Mouse (Mus musculus) limb, embryonic 11.5 days (tissue): Measurements from ENCODE around the gene Impdh1. TPM values are rescaled to one million over a fixed set of nuclear protein-coding genes. Genes with fewer than 3 reads are reported as not detected.

Experiments used
- ATAC-seq: fragments of 200-750 bp; cut with Nextera tagmentation; 2 replicates; pipeline ENCODE4 v1.8.0; 2017; ENCODE audit warnings: low read depth; ENCODE audit not compliant: insufficient number of reproducible peaks, low FRiP score, low TSS enrichment
- DNase-seq: peaks from one replicate; pipeline ENCODE4 v3.0.0-alpha.2; 2015; ENCODE audit warnings: low spot score
- H3K27ac ChIP-seq: fragments of 300-500 bp; sonication (generic); replicated peaks from 2 replicates; pipeline ENCODE4 v1.5.1; 2014; ENCODE audit warnings: low read depth, mild to moderate bottlenecking, low read length
- H3K27me3 ChIP-seq: fragments of 300-500 bp; sonication (generic); 2 replicates; pipeline ENCODE4 v1.6.1; 2014; ENCODE audit warnings: mild to moderate bottlenecking, low read length, mixed read lengths; ENCODE audit not compliant: control insufficient read depth, insufficient read depth
- H3K36me3 ChIP-seq: fragments of 300-500 bp; sonication (generic); 2 replicates; pipeline ENCODE4 v1.6.1; 2014; ENCODE audit warnings: mild to moderate bottlenecking, low read length, moderate library complexity, mixed read lengths; ENCODE audit not compliant: control insufficient read depth, insufficient read depth
- H3K4me1 ChIP-seq: fragments of 300-500 bp; sonication (generic); 2 replicates; pipeline ENCODE4 v1.6.1; 2014; ENCODE audit warnings: low read length, mixed read lengths; ENCODE audit not compliant: control insufficient read depth, insufficient read depth
- H3K4me2 ChIP-seq: fragments of 300-500 bp; sonication (generic); 2 replicates; pipeline ENCODE4 v1.6.1; 2014; ENCODE audit warnings: low read depth, mild to moderate bottlenecking, moderate library complexity; ENCODE audit not compliant: severe bottlenecking
- H3K4me3 ChIP-seq: fragments of 300-500 bp; sonication (generic); 2 replicates; pipeline ENCODE4 v1.5.1; 2014; ENCODE audit warnings: low read depth, low read length
- H3K9ac ChIP-seq: fragments of 300-500 bp; sonication (generic); 2 replicates; pipeline ENCODE4 v1.6.1; 2014; ENCODE audit warnings: mild to moderate bottlenecking, low read length
- H3K9me3 ChIP-seq: fragments of 300-500 bp; sonication (generic); 2 replicates; pipeline ENCODE4 v1.6.1; 2016; ENCODE audit warnings: low read length; ENCODE audit not compliant: control insufficient read depth
- WGBS: fragments of 180-500 bp; shearing (Covaris S2); extraction: QIAGEN DNeasy Blood & Tissue Kit; methylation state at CpG from one replicate; pipeline ENCODE4 v1.1.7; 2014; 5-methylcytosine and 5-hydroxymethylcytosine counted together
- polyA plus RNA-seq: library from polyadenylated mRNA; unstranded; fragments of >200 nt; fragmentation: Nextera tagmentation; extraction: Ambion mirVana; gene quantifications from 2 replicates; pipeline ENCODE4 v1.2.1, GENCODE M21; 2014

Gene Impdh1
- polyA plus RNA-seq, 1 experiment from 2014 or later, result 40.8 TPM

GRCm38 (mm10) chr6:29201341-29201740, 14.8 kb downstream of the Impdh1 start:
- Histone ChIP-seq H3K4me3 (no peak overlapping the region), H3K4me2 (no peak overlapping the region; the same call in 1 of the 2 replicates), H3K4me1 (no peaks in the 10 kb centered on the region), H3K9ac (no peak overlapping the region), H3K36me3 (peaks cover 2% of the 10 kb centered on the region; the same call in 1 of the 2 replicates), H3K27ac (no peak overlapping the region), H3K27me3 (no peaks in the 10 kb centered on the region), H3K9me3 (no peaks in the 10 kb centered on the region)
- DNase-seq (no peak), ATAC-seq (no peak)
- 92% methylated on average over 5 of the region's 5 CpGs for WGBS

- Histone ChIP-seq H3K27me3 (no peaks in the 10 kb centered on the region), H3K4me1 (no peaks in the 10 kb centered on the region), H3K36me3 (peaks cover 2% of the 10 kb centered on the region; the same call in 1 of the 2 replicates), H3K9me3 (no peaks in the 10 kb centered on the region), H3K27ac (no peak overlapping the region), H3K4me3 (no peak overlapping the region), H3K9ac (no peak overlapping the region), H3K4me2 (no peak overlapping the region)
- DNase-seq (no peak), ATAC-seq (no peak)
- 68% methylated on average over 3 of the region's 3 CpGs for WGBS
Measured at GRCm38 (mm10) chr6:29200496-29200895, 15.7 kb downstream of the Impdh1 start.

GRCm38 (mm10) chr6:29199223-29199855, 16.8 kb downstream of the Impdh1 start:
- no peak overlapping the region for H3K4me3 ChIP-seq
- WGBS, result 46% methylated on average over 8 of the region's 8 CpGs
- no peak overlapping the region for H3K9ac ChIP-seq
- peaks cover 2% of the 10 kb centered on the region; the same call in 1 of the 2 replicates for H3K36me3 ChIP-seq
- no peak overlapping the region for H3K27ac ChIP-seq
- ATAC-seq (no peak), DNase-seq (no peak)
- H3K4me1 ChIP-seq, result no peaks in the 10 kb centered on the region
- H3K27me3 ChIP-seq, result no peaks in the 10 kb centered on the region
- peak overlapping the region; percentile 27; the same call in 1 of the 2 replicates for H3K4me2 ChIP-seq
- no peaks in the 10 kb centered on the region for H3K9me3 ChIP-seq

- H3K4me3 ChIP-seq, result no peak overlapping the region; the same call in 1 of the 2 replicates
- DNase-seq (peak; percentile 93), ATAC-seq (peak; percentile 67)
- no peaks in the 10 kb centered on the region for H3K9me3 ChIP-seq
- peak overlapping the region; percentile 27 for H3K4me2 ChIP-seq
- WGBS, result 16% methylated on average over 25 of the region's 25 CpGs
- H3K36me3 ChIP-seq, result peaks cover 2% of the 10 kb centered on the region; the same call in 1 of the 2 replicates
- H3K27ac ChIP-seq, result no peak overlapping the region
- H3K9ac ChIP-seq, result no peak overlapping the region
- no peaks in the 10 kb centered on the region for H3K27me3 ChIP-seq
- no peaks in the 10 kb centered on the region for H3K4me1 ChIP-seq
Measured at GRCm38 (mm10) chr6:29198309-29199222, 17.6 kb downstream of the Impdh1 start.

- Histone ChIP-seq H3K4me2 (no peak overlapping the region), H3K9me3 (no peaks in the 10 kb centered on the region), H3K4me3 (no peak overlapping the region), H3K36me3 (no peaks in the 10 kb centered on the region), H3K27me3 (no peaks in the 10 kb centered on the region), H3K4me1 (no peaks in the 10 kb centered on the region), H3K27ac (no peak overlapping the region), H3K9ac (no peak overlapping the region)
- 82% methylated on average over 5 of the region's 5 CpGs for WGBS
- DNase-seq (no peak), ATAC-seq (no peak)
Measured at GRCm38 (mm10) chr6:29195846-29196698, 20.1 kb downstream of the Impdh1 start.

- Histone ChIP-seq H3K9me3 (no peaks in the 10 kb centered on the region), H3K27me3 (no peaks in the 10 kb centered on the region), H3K4me1 (no peaks in the 10 kb centered on the region), H3K27ac (no peak overlapping the region), H3K4me3 (no peak overlapping the region), H3K9ac (no peak overlapping the region), H3K36me3 (no peaks in the 10 kb centered on the region), H3K4me2 (no peak overlapping the region)
- DNase-seq (no peak), ATAC-seq (no peak)
- 58% methylated on average over 5 of the region's 5 CpGs for WGBS
Measured at GRCm38 (mm10) chr6:29195146-29195545, 21.0 kb downstream of the Impdh1 start.

- Histone ChIP-seq H3K27me3 (no peaks in the 10 kb centered on the region), H3K27ac (no peak overlapping the region), H3K4me1 (no peaks in the 10 kb centered on the region), H3K36me3 (no peaks in the 10 kb centered on the region), H3K9me3 (no peaks in the 10 kb centered on the region), H3K4me3 (no peak overlapping the region), H3K4me2 (no peak overlapping the region), H3K9ac (no peak overlapping the region)
- no peak for DNase-seq
- WGBS, result 50% methylated on average over 15 of the region's 15 CpGs
- no peak for ATAC-seq
Measured at GRCm38 (mm10) chr6:29193961-29194750, 22.0 kb downstream of the Impdh1 start.
